Mouse (Mus musculus): ENCODE measurements at regions not wholly inside any gene's neighbourhood (a gene's known extent, or its start where the extent isn't known, plus 50 kb on each side); places are given as distances from the start of the nearest gene placed in this dataset.

DNA sequence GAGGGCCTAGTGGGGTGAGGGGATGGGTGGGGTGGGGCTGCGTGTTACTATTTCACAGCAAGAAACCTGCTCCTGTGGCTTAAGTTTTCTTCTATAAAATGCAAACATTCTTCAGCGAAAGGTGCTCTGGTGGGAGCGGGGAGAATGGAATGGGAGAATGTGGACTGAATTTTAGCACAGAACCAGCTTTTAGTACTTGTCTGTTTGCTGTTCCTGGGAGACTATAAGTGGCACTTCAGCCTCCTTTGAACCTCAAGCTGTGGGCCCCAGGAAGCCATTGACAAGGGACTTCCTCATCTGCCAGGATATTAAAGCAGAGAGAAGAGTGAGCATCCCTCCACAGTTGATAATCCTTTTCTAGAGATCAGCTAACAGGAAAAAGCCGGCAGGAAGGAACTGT is 580.2 kb downstream of the Zfp706 start:
- no peak for DNase-seq

DNA sequence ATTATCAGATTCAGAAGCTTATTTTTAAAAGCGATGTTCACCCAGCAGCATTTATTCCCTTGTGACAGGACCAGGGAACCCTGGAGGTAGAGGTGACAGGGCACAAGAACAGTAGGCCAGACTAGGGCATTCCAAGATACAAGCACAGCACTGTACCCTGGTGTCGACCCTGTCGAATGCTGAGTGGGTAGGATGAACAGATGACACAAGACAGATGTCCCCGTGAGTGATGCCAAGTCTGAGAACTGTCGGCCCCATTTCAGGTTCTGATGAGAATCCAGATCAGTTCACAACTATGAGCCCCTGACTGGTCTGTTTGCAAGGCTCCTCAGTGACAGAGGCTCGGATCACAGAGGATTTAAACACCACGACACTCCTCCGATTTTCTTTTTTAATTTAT is 581.7 kb downstream of the Zfp706 start:
- DNase-seq, result peak; percentile 20

DNA sequence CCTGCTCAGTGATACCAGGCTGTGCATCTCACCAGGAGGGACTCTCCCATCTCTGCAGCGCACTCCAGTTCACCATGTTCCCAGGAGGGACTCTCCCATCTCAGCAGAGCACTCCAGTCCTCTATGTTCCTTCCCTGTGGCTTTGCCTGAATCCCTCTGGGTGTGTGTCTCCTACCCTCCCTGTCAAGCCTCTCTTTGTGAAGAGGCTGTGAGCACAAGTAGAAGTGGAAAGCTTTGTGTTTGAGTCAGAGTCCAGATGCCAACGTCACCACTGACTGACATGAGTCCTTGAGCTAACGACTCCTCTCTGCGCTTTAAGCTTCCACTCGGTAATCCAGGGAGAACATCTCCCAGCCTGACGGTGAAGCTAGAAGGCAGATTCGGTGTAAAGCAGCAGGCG is 583.5 kb downstream of the Zfp706 start:
- DNase-seq, result no peak

DNA sequence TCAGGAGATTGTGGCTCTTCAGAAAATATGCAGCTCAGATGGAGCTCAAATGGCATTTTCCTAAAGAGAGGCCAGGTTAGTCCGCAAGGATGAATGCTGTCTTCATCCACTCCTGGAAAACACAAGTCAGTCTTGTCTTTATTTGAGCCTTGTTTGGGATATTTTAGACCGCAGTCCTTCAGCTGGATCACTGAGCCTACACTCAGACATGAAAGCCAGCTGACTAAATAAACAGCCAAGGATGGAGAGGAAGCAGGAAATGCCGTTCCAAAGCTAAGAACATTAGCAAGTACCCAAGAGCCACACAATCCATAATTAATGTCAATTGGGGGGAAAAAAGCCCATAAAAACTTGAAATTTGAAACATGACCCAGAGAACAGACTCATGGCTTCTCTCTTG is 584.8 kb downstream of the Zfp706 start:
- DNase-seq, result no peak

DNA sequence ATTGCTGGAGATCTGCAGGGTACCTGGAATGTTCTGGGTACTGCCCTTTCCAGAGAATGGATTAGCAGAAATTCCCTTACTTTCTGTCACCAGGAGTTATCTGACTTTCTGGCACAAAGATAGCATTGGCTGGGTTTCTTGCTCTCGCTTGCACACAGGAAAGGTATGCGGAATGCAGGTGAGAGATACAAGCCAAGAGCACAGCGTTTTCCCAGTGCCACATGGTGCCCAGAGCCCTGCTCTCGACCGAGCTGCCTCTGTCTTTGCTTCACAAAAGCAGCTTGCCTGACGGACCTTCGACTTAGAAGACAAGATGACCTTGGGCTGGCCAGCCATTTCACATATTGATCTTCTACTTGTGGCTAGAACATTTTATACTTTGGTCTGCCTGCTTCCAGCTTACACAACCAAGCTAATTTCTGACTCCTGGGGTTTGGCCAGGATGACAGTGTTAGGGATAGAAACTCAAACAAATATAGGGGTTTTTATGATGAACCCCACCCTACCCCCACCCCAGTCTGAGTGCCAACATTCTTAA is 587.6 kb downstream of the Zfp706 start:
- no peak for DNase-seq

DNA sequence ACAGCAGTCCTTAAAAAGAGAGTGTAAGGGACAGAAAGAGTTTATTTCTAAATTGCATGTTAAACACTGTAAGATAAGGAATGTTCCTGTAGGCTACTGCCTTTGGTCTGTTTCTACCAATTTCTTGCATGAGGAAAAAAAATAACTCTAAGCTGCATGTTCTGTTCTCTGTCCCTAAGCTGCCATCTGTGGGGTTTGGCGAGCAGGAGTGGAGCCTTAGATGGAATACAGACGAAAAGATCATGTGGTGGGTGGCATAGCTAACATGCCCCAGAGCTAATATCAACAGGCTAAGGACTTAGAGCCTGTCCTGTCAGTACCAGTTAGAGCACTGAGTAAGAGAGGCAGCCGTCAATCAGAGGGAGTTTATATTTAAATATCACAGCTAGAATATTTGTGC is 590.1 kb downstream of the Zfp706 start:
- DNase-seq, result no peak

DNA sequence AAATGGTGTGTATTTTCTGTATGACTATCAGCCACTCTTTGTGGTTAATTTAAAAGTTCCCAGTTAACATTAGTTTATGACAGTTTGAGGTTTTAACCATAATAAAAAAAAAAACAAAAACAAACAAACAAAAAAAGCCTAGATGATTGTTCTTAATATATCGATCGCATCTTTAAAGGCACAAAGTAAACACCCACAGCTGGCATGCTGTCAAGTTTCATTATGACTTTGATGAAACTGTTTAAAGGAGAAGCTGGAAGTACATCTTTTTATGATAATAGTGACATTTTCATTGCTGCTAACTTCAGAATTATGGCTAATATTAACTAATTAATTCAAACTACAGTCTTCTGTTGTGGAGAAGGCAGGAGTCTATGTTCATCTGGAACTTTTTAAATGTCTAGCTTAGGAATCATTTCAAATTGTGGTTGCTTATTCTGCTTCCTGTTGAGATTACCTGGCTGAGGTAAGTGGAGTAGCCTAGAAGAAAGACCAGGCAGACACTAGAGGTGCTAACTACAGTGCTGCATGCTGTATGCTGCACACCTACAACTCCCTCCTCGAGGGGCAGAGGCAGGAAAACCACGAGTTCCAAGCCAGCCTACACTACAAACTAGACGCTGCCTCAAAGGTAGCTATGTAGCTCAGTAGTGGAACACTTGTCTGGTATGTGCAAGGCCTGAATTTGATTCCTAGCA is 591.9 kb downstream of the Zfp706 start:
- no peak for DNase-seq

DNA sequence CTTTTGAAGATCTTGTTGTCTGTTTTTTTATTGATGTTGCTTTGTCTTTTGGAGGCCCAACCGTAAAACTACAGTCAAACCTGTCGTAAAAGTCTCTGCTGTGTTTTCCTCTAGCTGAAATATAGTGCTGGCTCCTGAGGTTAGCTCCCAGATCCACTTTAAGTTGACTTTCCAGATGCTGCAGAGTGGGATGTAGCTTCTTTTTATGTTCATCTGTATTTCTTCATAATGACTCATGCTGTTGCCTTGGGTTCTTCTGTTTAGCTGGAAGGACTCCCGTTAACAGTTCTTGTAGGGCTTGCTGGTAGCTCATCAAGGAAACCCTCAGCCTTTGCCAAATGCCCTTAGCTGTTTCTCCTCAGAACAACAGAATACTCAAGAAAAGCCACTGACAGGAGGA is 595.6 kb downstream of the Zfp706 start:
- DNase-seq, result no peak

DNA sequence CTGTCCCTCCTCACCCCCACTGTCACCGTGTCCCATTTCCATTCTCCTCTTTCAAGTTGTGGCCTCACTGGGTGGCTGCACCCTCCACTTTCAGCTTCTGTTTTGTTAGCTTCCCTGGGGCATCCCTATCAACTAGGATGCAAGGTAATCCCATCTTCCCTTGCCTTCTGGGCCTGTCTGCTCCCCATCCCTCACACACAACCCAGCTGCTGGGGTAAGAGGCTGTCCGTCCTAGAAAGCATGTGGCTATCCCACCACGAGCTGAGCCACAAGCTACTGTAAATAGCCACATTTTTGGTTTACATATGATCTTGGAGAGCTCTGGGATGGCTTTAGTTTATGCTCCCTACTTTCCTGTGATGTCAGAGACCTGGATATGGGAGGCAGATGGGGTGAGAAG is 602.1 kb downstream of the Zfp706 start:
- no peak for DNase-seq

DNA sequence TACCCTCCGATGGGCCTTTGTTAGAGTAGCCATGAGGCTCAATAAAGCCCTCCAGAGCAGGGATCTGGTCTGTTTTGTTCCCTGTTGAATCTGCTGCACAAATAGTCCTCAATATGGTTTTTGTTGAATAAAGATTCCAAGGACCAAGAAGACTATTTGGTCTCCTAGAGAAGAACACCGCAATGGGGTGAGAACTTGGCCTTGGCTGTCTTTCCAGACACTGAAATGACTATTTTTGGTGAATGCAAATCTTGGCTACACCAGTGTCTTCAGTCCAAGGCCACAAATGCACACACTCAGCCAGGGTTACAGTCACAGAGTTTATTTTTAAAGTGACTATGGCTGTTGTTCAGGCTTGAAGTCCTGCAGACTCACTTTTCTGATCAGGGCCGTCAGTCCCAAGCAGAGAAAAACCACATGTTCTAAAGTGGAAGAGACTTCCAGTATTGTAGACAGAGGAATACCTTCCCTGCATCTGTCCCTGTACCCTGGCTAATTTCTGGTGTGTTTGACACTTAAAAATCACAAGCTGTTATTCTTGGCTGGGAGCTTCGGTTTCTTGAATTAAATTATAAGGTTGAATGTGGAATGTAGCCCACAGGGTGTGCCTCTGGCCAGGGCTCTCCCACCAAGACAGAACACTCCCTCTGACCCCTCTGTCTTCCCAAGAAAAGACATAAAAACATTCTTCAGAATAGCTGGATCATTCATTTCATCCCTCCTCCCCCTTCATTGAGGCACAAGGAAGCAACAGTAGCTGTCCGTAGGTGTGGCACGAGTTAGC is 604.0 kb downstream of the Zfp706 start:
- no peak for DNase-seq

DNA sequence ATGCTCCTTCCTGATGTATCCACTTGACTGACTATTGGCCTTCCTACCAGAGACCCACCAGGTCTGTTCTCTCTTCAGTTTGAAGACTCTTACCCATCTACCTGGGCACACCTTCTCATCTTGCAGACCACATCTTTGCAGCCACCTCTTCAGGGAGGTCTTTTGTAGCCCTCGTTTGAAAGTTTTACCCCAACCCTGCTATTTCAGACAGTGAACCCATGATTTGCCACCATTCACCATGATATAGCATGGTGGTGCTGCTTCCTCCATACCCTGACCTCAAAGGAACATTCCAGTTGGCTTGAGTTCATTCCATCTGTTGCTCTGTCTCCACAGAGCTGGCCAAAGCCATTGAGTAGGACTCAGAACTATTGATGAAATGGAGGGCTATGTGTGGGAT is 605.5 kb downstream of the Zfp706 start:
- DNase-seq, result no peak

DNA sequence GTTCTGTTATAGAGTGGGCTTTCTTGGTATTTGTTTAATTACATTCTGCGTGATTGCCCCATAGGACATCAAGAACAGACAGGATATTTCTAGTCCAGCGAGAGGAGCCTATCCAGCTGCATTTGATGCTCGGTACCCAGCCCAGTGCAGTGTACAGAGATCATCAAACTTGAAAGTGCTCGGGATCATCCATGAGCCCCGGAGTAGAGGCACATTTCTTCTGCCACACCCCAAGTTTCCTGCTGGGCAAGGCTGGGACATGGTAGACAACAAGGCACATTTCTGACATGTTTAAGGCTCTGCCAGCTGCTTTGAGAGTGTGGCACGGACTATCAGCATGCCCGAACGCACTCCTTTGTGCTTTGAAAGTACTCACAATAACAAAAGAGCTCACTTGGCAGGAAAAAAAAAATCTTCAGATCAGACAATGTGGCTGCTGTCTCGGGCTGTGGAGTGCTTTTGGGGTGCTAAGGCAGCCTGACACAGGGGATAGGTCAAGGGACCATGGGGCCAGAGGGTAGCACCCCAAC is 607.2 kb downstream of the Zfp706 start:
- no peak for DNase-seq

DNA sequence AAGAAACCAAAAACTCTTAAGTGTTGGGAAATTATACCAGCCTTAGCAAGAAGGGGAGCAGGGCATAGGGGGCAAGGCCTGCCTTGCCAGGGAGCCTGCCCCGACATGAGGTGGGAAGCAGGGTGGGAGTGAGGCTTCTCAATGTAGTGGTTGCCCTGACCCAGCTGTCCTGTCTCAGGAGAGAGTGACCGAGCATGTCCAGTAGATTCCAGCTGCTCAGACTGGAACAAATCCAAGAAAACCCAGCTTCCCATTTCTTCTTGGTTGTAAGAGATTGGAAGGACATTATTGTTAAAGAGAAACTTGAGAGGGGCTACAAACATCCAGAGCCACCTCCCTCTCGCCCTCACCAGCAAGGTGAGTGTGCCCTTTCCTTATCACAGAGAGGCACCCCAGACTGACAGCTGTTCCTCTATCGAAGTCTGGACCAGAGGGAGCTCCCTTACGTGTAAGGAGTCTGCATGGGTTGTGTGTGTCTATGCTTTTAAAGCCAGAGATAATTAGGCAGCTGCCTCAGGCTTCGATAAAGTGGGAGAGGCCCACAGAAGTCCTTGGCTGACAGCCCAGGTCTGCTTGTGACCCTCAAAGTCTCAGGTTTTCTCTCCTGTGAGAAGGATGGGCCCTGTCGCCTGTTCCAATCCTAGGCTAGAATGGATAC is 608.1 kb downstream of the Zfp706 start:
- no peak for DNase-seq

DNA sequence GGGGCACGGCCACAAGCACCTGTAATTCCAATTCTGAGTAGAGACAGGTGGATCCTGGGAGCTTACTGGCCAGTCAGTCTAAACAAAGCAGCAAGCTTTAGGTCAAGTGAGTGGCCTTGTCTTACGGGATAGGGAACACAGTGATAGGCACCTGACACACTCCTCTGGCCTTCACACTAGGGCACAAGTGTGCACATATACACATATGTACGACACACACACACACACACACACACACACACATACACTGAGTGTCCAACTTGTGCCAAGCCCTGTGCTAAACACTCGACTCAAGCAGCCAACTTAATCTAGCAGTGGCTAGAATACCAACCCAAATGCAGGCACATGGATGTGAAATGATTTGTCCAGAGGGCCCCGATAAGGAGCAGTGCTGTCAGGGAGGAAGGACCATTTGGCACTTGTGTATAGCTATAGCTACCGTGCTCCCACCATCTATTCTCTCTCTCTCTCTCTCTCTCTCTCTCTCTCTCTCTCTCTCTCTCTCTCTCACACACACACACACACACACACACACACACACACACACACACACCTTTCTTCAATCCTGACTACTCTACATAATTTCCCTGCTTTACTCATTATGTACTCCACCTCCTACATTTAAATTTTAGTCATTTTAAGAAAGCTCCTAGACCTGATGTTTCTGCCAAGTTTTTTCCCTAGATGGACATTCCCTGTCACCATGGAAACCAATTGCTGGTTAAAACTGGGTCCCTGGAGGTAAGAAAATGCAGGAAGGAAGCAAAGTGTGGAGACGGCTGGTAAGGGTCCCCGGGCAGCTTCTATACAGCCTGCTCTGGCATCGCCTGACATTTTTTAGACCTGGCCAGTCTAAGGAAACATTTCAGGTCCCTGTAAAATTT is 609.2 kb downstream of the Zfp706 start:
- DNase-seq, result no peak

DNA sequence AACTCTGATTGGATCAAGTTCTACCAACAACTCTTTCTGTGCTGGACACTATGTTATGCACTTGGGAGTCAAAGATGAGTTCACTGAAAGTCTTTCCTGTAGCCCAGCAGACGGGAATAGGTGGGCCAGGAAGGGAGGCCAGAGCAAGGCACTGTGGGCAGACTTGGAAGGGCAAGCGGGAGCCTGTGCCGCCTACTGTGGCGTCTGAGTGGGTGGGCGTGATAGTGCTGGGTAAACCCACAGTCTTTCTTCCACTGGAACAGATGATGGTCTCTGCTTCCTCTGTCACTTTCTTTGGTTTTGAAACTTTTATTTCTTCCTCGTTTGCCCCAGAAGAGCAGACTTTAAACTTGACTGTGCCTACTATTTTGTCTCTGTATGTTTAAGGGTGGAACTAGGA is 610.8 kb downstream of the Zfp706 start:
- DNase-seq, result no peak

DNA sequence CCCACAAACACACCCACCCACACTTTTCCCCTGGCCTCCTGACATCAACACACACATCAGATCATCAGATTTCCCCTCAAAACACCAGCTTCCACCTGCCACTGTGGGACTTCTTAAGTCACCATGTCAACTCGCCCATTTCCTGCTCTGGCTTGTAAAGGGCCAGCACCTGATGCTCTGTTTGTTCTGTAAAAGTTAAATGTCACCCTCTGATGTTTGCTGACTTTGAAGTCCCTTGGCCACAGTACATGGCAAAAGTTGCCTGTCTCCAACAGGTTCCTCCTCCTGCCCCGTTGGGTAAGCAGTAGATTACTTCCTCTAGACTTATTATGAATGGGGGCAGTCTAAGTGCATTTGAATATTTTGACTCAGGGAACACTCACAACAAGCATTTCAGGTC is 611.3 kb downstream of the Zfp706 start:
- no peak for DNase-seq

DNA sequence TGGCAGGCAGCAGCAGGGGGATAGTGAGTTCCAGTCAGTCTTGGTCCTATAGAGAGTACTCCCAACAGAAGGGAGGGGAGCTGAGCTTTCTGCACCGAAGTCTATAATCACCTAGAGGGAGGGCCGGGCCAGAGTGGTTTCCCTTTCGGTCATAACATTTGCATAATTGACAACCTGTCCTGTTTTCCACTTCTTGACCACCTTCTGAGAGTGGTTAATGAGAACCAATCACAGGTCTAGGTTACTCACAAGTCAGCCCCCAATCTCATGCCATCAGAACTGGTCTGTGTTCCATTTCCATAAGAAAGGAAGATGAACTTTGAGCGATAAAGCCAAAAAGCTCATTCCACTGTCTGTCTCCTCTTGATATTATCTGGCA is 611.9 kb downstream of the Zfp706 start:
- DNase-seq, result no peak

DNA sequence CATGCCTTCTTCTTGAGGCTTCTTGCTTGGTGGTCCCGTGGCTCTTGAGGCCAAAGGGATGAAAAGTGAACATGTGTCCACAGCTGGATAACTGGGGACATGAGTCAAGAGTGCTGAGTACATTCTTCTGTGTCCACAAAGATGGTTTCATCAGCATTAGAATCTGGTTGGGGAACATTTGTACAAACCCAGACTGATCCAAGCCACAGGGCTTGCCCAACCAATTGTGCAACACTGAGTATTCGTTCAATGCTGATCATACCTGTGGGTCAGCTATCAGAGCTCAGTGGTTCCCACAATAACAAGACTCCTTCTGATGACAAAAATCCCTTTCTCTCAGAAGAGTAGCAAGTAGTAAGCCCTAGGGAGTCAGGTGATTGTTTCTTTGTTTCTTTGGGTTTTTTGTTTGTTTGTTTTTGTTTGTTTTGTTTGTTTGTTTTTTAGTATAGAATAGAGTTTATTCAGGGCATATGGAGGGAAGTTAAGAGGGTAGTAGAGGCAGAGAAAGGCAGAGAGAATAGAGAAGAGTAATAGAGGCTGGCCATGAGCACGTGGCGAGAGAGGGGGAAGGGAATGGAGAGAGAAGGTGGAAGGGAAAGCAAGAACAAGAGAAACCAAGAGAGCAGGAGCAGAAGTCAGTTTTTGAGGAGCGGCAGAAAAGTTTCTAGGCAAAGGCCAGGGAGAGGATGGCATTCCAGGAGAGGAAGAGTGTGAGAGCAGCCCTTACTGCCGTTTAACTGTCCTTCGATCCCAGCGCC is 612.5 kb downstream of the Zfp706 start:
- no peak for DNase-seq

DNA sequence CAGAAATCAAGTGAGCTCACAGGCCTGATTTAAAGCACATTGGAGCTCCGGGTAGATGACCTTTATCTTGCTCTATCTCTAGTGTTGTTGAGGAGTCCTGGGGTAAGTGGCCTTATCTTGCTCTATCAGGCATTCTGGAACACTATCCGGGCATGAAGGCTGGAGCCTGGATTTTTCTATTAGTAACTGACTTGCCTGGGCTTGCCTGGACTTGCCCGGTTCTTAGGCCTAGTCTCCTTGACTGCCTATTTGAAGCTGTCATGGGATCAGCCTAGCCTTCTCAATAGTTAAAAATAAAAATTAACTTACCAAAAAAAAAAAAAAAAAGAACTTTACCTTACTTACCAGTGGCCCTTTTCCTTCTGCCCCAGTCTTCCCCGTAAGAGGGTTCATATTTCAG is 617.8 kb downstream of the Zfp706 start:
- no peak for DNase-seq

DNA sequence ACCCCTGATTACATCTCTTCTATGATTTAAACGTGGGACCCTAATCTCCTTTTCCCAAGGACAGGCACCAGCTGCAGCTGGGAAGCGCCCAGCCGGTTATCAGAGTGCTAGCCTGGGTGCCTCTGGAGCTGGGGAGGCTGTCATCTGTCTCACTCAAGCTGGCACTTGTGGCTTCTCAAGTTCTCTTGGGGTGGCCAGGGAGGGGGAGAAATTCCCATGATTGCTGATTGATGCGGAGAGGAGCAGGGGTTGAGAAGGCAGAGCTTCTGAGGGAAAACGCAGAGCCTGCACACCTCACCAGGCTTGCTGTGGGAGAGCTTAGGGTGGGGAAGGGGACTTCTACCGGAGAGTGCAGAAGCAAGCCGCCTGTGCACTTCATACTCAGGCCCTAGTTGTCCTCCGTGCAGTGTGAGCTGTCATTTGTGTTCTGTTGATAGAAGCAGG is 626.3 kb downstream of the Zfp706 start:
- no peak for DNase-seq

DNA sequence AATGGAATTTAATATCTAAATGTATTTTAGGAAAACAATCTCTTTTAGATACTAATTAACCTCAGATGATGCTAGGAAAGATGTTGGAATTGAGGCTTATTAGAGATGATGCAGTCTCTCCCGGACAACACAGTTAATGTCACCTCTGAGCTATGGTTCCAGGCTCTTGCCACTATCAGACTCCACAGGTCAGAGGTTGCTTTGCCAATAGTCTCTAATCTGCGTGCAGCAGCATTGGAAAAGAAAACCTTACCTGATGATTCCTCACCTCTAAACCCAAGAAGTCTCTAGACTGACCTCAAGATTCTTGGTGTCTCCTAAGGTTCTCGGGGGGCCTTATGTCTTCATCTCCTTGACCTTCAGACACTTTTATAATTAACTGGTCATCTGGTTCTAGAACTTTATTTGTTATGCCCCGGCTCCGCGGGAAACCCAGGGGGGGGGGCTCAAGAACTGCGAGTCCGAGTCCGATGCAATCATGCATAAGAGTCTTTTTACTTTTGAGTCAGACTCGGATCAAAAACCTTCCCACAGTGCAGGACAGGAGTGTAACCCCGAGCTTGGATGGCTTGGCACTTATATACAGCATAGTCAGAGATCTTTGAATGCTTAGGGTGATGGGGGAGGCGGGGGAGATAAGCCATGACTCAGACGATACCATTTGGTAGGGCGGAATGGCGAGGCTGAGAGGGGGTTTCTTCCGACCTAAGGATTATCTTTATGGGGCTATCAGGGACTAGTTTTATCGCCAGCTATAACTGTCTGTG is 626.9 kb downstream of the Zfp706 start:
- DNase-seq, result no peak
